Mouse (Mus musculus): ENCODE data around the gene Fscn2. TPM values are rescaled to one million over a fixed set of nuclear protein-coding genes. Genes with fewer than 3 reads are reported as not detected.

Fscn2 gene
- polyA plus RNA-seq (2014; fragmentation: Nextera tagmentation; extraction: Ambion mirVana), result 1.7 and 2.5 TPM in 2 replicates

GRCm38 (mm10) chr11:120361295-120361694 is at the start of gene Fscn2:
TSS of gene Fscn2 (plus strand) at chr11:120361534.
- WGBS, result 68% methylated on average over 10 of the region's 10 CpGs
- Histone ChIP-seq H3K9ac (replicated peaks; ENCODE audit: low read length) (no peak within 1 kb of the TSS), H3K4me3 (replicated peaks; ENCODE audit: low read depth, low read length) (no peak within 1 kb of the TSS), H3K4me1 (ENCODE audit: control insufficient read depth, insufficient read depth, low read length) (peaks cover 37% of the 10 kb centered on the region), H3K9me3 (ENCODE audit: control insufficient read depth, low read length) (no peaks in the 10 kb centered on the region), H3K4me2 (ENCODE audit: low read length) (no peak within 1 kb of the TSS), H3K27ac (replicated peaks; ENCODE audit: low read depth, low read length) (no peak within 1 kb of the TSS), H3K27me3 (ENCODE audit: control insufficient read depth, insufficient read depth, low read length) (no peaks in the 10 kb centered on the region), H3K36me3 (ENCODE audit: control insufficient read depth, insufficient read depth, low read length) (no peaks in the 10 kb centered on the region)
- DNase-seq (no peak), ATAC-seq (ENCODE audit: low FRiP score, low TSS enrichment) (no peak)

- 56% methylated on average over 10 of the region's 10 CpGs for whole genome bisulfite sequencing
- ATAC-seq (ENCODE audit: low FRiP score, low TSS enrichment), result no peak
Measured at GRCm38 (mm10) chr11:120311561-120311960, 49.8 kb upstream of the Fscn2 start.

GRCm38 (mm10) chr11:120312069-120312468 is 49.3 kb upstream of the Fscn2 start:
- H3K27me3 ChIP-seq (ENCODE audit: control insufficient read depth, insufficient read depth, low read length), result no peaks in the 10 kb centered on the region
- no peak for DNase-seq
- 88% methylated on average over 6 of the region's 6 CpGs for WGBS
- H3K36me3 ChIP-seq (ENCODE audit: control insufficient read depth, insufficient read depth, low read length), result no peaks in the 10 kb centered on the region
- no peak overlapping the region for H3K4me3 ChIP-seq (replicated peaks; ENCODE audit: low read depth, low read length)
- no peak overlapping the region; the same call in 1 of the 2 replicates for H3K9ac ChIP-seq (replicated peaks; ENCODE audit: low read length)
- H3K27ac ChIP-seq (replicated peaks; ENCODE audit: low read depth, low read length), result peak overlapping the region; percentile 95; the same call in 1 of the 2 replicates
- peaks cover 43% of the 10 kb centered on the region for H3K4me1 ChIP-seq (ENCODE audit: control insufficient read depth, insufficient read depth, low read length)
- H3K9me3 ChIP-seq (ENCODE audit: control insufficient read depth, low read length), result no peaks in the 10 kb centered on the region
- H3K4me2 ChIP-seq (ENCODE audit: low read length), result peak overlapping the region; percentile 83; the same call in 1 of the 2 replicates
- ATAC-seq (ENCODE audit: low FRiP score, low TSS enrichment), result no peak

More at GRCm38 (mm10) chr11:120311561-120311960, 49.8 kb upstream of the Fscn2 start:
- Histone ChIP-seq H3K4me2 (ENCODE audit: low read length) (peak overlapping the region; percentile 83), H3K9ac (replicated peaks; ENCODE audit: low read length) (peak overlapping the region; percentile 60; the same call in 1 of the 2 replicates), H3K27me3 (ENCODE audit: control insufficient read depth, insufficient read depth, low read length) (no peaks in the 10 kb centered on the region), H3K27ac (replicated peaks; ENCODE audit: low read depth, low read length) (peak overlapping the region; percentile 95), H3K36me3 (ENCODE audit: control insufficient read depth, insufficient read depth, low read length) (no peaks in the 10 kb centered on the region), H3K9me3 (ENCODE audit: control insufficient read depth, low read length) (no peaks in the 10 kb centered on the region), H3K4me1 (ENCODE audit: control insufficient read depth, insufficient read depth, low read length) (peaks cover 43% of the 10 kb centered on the region), H3K4me3 (replicated peaks; ENCODE audit: low read depth, low read length) (peak overlapping the region; percentile 38)
- no peak for DNase-seq

GRCm38 (mm10) chr11:120313906-120314685 is 47.2 kb upstream of the Fscn2 start:
- Histone ChIP-seq H3K36me3 (ENCODE audit: control insufficient read depth, insufficient read depth, low read length) (no peaks in the 10 kb centered on the region), H3K9ac (replicated peaks; ENCODE audit: low read length) (no peak overlapping the region), H3K27ac (replicated peaks; ENCODE audit: low read depth, low read length) (peak overlapping the region; percentile 97; the same call in 1 of the 2 replicates), H3K4me3 (replicated peaks; ENCODE audit: low read depth, low read length) (no peak overlapping the region), H3K9me3 (ENCODE audit: control insufficient read depth, low read length) (no peaks in the 10 kb centered on the region), H3K4me2 (ENCODE audit: low read length) (no peak overlapping the region), H3K27me3 (ENCODE audit: control insufficient read depth, insufficient read depth, low read length) (no peaks in the 10 kb centered on the region), H3K4me1 (ENCODE audit: control insufficient read depth, insufficient read depth, low read length) (peaks cover 35% of the 10 kb centered on the region)
- no peak for DNase-seq
- WGBS, result 57% methylated on average over 6 of the region's 6 CpGs
- no peak for ATAC-seq (ENCODE audit: low FRiP score, low TSS enrichment)

- Histone ChIP-seq H3K4me3 (replicated peaks; ENCODE audit: low read depth, low read length) (peak overlapping the region; percentile 45; the same call in 1 of the 2 replicates), H3K36me3 (ENCODE audit: control insufficient read depth, insufficient read depth, low read length) (no peaks in the 10 kb centered on the region), H3K27ac (replicated peaks; ENCODE audit: low read depth, low read length) (peak overlapping the region; percentile 97), H3K9me3 (ENCODE audit: control insufficient read depth, low read length) (no peaks in the 10 kb centered on the region), H3K4me1 (ENCODE audit: control insufficient read depth, insufficient read depth, low read length) (peaks cover 35% of the 10 kb centered on the region), H3K27me3 (ENCODE audit: control insufficient read depth, insufficient read depth, low read length) (no peaks in the 10 kb centered on the region), H3K4me2 (ENCODE audit: low read length) (peak overlapping the region; percentile 94), H3K9ac (replicated peaks; ENCODE audit: low read length) (peak overlapping the region; percentile 78)
- 33% methylated on average over 16 of the region's 16 CpGs for WGBS
- ATAC-seq (ENCODE audit: low FRiP score, low TSS enrichment) (no peak), DNase-seq (no peak)
Measured at GRCm38 (mm10) chr11:120314721-120315415, 46.5 kb upstream of the Fscn2 start.

- ATAC-seq (ENCODE audit: low FRiP score, low TSS enrichment) (no peak), DNase-seq (peak; percentile 59)
- H3K4me3 ChIP-seq (replicated peaks; ENCODE audit: low read depth, low read length), result peak overlapping the region; percentile 45
- peak overlapping the region; percentile 78 for H3K9ac ChIP-seq (replicated peaks; ENCODE audit: low read length)
- 15% methylated on average over 4 of the region's 4 CpGs for WGBS
- H3K36me3 ChIP-seq (ENCODE audit: control insufficient read depth, insufficient read depth, low read length), result no peaks in the 10 kb centered on the region
- H3K9me3 ChIP-seq (ENCODE audit: control insufficient read depth, low read length), result no peaks in the 10 kb centered on the region
- peak overlapping the region; percentile 97 for H3K27ac ChIP-seq (replicated peaks; ENCODE audit: low read depth, low read length)
- no peaks in the 10 kb centered on the region for H3K27me3 ChIP-seq (ENCODE audit: control insufficient read depth, insufficient read depth, low read length)
- peaks cover 34% of the 10 kb centered on the region for H3K4me1 ChIP-seq (ENCODE audit: control insufficient read depth, insufficient read depth, low read length)
- peak overlapping the region; percentile 94 for H3K4me2 ChIP-seq (ENCODE audit: low read length)
Measured at GRCm38 (mm10) chr11:120315416-120315761, 45.9 kb upstream of the Fscn2 start.

GRCm38 (mm10) chr11:120315832-120316689 is 45.3 kb upstream of the Fscn2 start:
- H3K27me3 ChIP-seq (ENCODE audit: control insufficient read depth, insufficient read depth, low read length), result no peaks in the 10 kb centered on the region

GRCm38 (mm10) chr11:120316690-120317254 is 44.6 kb upstream of the Fscn2 start:
- peak; percentile 53 for DNase-seq
- peak overlapping the region; percentile 94 for H3K4me2 ChIP-seq (ENCODE audit: low read length)
- no peaks in the 10 kb centered on the region for H3K27me3 ChIP-seq (ENCODE audit: control insufficient read depth, insufficient read depth, low read length)
- peak; percentile 10; the same call in 1 of the 2 replicates for ATAC-seq (ENCODE audit: low FRiP score, low TSS enrichment)
- 25% methylated on average over 13 of the region's 13 CpGs for WGBS
- H3K9ac ChIP-seq (replicated peaks; ENCODE audit: low read length), result peak overlapping the region; percentile 78
- no peaks in the 10 kb centered on the region for H3K36me3 ChIP-seq (ENCODE audit: control insufficient read depth, insufficient read depth, low read length)
- H3K9me3 ChIP-seq (ENCODE audit: control insufficient read depth, low read length), result no peaks in the 10 kb centered on the region
- peak overlapping the region; percentile 97 for H3K27ac ChIP-seq (replicated peaks; ENCODE audit: low read depth, low read length)
- peaks cover 25% of the 10 kb centered on the region for H3K4me1 ChIP-seq (ENCODE audit: control insufficient read depth, insufficient read depth, low read length)
- peak overlapping the region; percentile 45 for H3K4me3 ChIP-seq (replicated peaks; ENCODE audit: low read depth, low read length)

More at GRCm38 (mm10) chr11:120315832-120316689, 45.3 kb upstream of the Fscn2 start:
- Histone ChIP-seq H3K36me3 (ENCODE audit: control insufficient read depth, insufficient read depth, low read length) (no peaks in the 10 kb centered on the region), H3K4me2 (ENCODE audit: low read length) (peak overlapping the region; percentile 94), H3K27ac (replicated peaks; ENCODE audit: low read depth, low read length) (peak overlapping the region; percentile 97), H3K9me3 (ENCODE audit: control insufficient read depth, low read length) (no peaks in the 10 kb centered on the region), H3K9ac (replicated peaks; ENCODE audit: low read length) (peak overlapping the region; percentile 78), H3K4me3 (replicated peaks; ENCODE audit: low read depth, low read length) (peak overlapping the region; percentile 45), H3K4me1 (ENCODE audit: control insufficient read depth, insufficient read depth, low read length) (peaks cover 32% of the 10 kb centered on the region)
- DNase-seq (peak; percentile 97), ATAC-seq (ENCODE audit: low FRiP score, low TSS enrichment) (peak; percentile 96)
- WGBS, result 3% methylated on average over 37 of the region's 37 CpGs
